Mouse (Mus musculus): Measurements from ENCODE around the gene Fam198b. TPM values are rescaled to one million over a fixed set of nuclear protein-coding genes. Genes with fewer than 3 reads are reported as not detected.
A peak's percentile ranks its signal among the peaks of the same experiment; 100 is the strongest.

The Fam198b gene
- polyA plus RNA-seq, 1 experiment, result 2.4 TPM

DNA sequence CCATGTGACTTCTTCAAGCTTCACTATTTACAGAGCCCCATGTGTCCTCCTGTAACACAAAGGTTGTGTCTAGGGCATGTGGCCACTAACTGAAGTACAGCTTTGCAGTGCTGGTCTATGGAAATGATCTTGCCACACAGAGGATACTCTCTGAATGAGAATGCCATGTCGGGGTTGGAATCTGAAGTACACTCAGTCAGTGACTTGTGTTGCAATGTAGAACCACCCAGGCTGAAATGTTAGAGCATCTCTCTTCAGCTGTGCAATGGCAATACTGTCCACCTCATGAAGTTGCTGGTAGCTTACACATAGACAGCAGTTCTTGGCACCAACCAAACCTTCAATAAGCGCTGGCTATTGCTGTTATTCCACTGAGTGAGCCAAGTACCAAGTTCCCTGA, 3.6 kb downstream of the Fam198b start:
- TF ChIP-seq CTCF (conservative IDR thresholded peaks at IDR 0.05; ENCODE audit: insufficient read depth, insufficient read length, low read depth, low read length), result no peak
- TF ChIP-seq POLR2A (IDR thresholded peaks at IDR 0.05; ENCODE audit: low read depth, low read length), result no peak
- 77% methylated on average over 2 of the region's 2 CpGs for WGBS
- H3K27ac ChIP-seq (ENCODE audit: insufficient read depth, low read depth, low read length), result no peak overlapping the region
- no peaks in the 10 kb centered on the region for H3K27me3 ChIP-seq (replicated peaks; ENCODE audit: control insufficient read depth, insufficient read depth, low read length)
- H3K36me3 ChIP-seq (ENCODE audit: control insufficient read depth, insufficient read depth, low read length), result no peaks in the 10 kb centered on the region
- no peak for DNase-seq
- H3K4me1 ChIP-seq (ENCODE audit: control insufficient read depth, insufficient read depth, low read length), result 0 out of 2 replicates have a peak, but pooled peaks cover 3% of the 10 kb centered on the region
- H3K4me3 ChIP-seq (ENCODE audit: insufficient read depth, low read depth, low read length), result no peak overlapping the region

DNA sequence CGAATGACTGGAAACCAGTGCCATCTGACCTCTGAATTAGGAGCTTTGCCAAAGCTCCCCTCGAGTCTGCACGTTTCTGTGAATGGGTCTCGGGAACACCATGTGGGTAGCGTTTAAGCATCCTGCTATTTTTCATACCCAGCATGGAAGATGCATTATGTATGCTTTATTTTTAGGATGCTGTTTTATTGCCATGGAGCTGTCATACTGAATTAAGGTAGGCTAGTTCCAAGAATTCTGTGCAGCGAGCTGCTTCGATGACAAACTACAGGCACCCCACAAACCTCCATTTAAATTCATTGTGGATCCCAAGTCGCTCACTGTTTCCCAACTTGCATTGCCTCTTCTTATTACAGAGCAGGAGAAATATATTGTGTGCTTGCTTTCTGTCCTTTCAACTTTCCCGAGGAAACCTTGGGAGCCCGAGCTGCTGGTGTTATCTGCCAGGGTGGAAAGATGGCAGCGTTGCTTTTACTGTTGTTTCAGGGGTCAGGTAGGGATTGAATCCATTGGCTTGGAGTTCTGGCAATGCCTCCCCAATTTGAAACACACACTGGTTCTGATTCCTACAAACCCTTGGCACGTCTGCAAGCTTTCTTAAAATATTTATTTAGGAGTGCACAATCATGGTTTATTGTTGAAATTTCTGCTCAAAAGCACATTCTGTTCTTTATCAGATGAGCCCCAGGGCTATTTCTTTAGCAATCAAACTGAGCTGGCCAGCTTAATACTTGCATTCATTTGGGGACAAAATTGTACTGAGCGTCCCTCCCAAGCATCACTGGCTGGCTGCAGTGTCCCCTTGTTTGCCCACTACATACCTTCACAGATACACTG, 13.4 kb downstream of the Fam198b start:
- no peak for DNase-seq
- no peaks in the 10 kb centered on the region for H3K27me3 ChIP-seq (replicated peaks; ENCODE audit: control insufficient read depth, insufficient read depth, low read length)
- H3K36me3 ChIP-seq (ENCODE audit: control insufficient read depth, insufficient read depth, low read length), result no peaks in the 10 kb centered on the region
- peak overlapping the region; percentile 56 for H3K27ac ChIP-seq (ENCODE audit: insufficient read depth, low read depth, low read length)
- 75% methylated on average over 13 of the region's 13 CpGs for WGBS
- no peak overlapping the region for H3K4me3 ChIP-seq (ENCODE audit: insufficient read depth, low read depth, low read length)
- no peaks in the 10 kb centered on the region for H3K4me1 ChIP-seq (ENCODE audit: control insufficient read depth, insufficient read depth, low read length)
- no peak for TF ChIP-seq POLR2A (IDR thresholded peaks at IDR 0.05; ENCODE audit: low read depth, low read length)
- no peak for TF ChIP-seq CTCF (conservative IDR thresholded peaks at IDR 0.05; ENCODE audit: insufficient read depth, insufficient read length, low read depth, low read length)

DNA sequence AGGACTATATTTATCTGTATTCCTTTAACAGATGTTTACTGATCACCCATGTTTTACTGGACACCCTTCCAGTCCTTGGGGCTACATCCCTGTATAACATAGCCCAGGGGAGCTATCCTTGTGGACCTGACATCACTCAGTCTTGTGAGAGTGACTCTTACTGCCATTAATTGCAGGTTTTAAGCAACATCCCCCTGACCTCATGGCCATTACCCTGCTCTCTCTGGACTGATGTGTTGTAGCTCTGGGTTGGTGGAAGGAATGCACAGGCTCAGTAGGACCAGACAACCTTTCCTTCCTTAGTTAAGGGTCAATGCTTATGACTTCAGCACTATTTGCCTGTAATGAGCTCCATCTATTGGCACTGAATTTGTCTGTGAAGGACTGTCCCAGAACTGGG, 14.2 kb downstream of the Fam198b start:
- no peak overlapping the region for H3K4me3 ChIP-seq (ENCODE audit: insufficient read depth, low read depth, low read length)
- no peaks in the 10 kb centered on the region for H3K4me1 ChIP-seq (ENCODE audit: control insufficient read depth, insufficient read depth, low read length)
- H3K36me3 ChIP-seq (ENCODE audit: control insufficient read depth, insufficient read depth, low read length), result no peaks in the 10 kb centered on the region
- DNase-seq, result no peak
- H3K27me3 ChIP-seq (replicated peaks; ENCODE audit: control insufficient read depth, insufficient read depth, low read length), result no peaks in the 10 kb centered on the region
- no peak for TF ChIP-seq CTCF (conservative IDR thresholded peaks at IDR 0.05; ENCODE audit: insufficient read depth, insufficient read length, low read depth, low read length)
- TF ChIP-seq POLR2A (IDR thresholded peaks at IDR 0.05; ENCODE audit: low read depth, low read length), result no peak
- H3K27ac ChIP-seq (ENCODE audit: insufficient read depth, low read depth, low read length), result no peak overlapping the region

DNA sequence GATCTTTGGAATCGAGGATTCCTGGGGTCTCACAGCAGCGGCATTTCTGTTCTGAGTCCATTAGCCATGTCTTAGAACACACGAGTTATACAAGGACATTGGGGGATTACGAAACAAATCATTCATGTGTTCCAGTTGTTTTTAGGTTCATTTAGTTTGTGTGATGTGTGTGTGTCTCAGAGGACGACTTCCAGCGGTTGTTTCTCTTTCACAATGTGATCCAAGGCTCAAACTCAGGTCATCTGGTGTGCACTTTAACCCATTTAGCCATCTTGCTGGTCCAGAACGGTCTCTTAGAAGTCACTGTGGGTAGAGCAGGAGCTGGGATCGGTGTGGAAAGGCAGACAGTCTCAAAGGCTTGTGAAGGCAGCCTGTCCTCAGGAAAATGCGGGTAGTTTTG, 15.6 kb downstream of the Fam198b start:
- no peak for TF ChIP-seq POLR2A (IDR thresholded peaks at IDR 0.05; ENCODE audit: low read depth, low read length)
- no peak for TF ChIP-seq CTCF (conservative IDR thresholded peaks at IDR 0.05; ENCODE audit: insufficient read depth, insufficient read length, low read depth, low read length)

DNA sequence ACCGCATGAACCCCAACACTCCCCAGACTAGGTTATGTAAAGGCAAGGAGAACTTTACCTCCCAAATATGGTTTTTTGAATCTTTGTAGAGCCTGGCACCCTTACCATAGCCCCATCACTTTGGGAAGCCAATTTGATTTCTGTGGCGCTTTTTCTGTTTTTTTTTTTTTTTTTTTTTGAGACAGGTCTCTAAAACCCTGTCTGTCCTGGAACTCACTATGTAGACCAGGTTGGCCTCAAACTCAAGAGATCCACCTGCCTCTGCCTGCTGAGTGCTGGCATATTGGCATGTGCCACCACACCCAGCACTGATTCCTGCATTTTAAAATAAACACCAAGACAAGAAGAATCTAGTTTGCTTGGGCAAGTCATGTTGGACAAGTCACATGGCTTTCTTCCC, 16.2 kb downstream of the Fam198b start:
- Histone ChIP-seq H3K4me3 (ENCODE audit: insufficient read depth, low read depth, low read length) (no peak overlapping the region), H3K36me3 (ENCODE audit: control insufficient read depth, insufficient read depth, low read length) (no peaks in the 10 kb centered on the region), H3K27me3 (replicated peaks; ENCODE audit: control insufficient read depth, insufficient read depth, low read length) (no peaks in the 10 kb centered on the region), H3K4me1 (ENCODE audit: control insufficient read depth, insufficient read depth, low read length) (no peaks in the 10 kb centered on the region), H3K27ac (ENCODE audit: insufficient read depth, low read depth, low read length) (no peak overlapping the region)
- DNase-seq, result peak; percentile 12
- 96% methylated on average over 2 of the region's 2 CpGs for WGBS
- no peak for TF ChIP-seq POLR2A (IDR thresholded peaks at IDR 0.05; ENCODE audit: low read depth, low read length)
- TF ChIP-seq CTCF (conservative IDR thresholded peaks at IDR 0.05; ENCODE audit: insufficient read depth, insufficient read length, low read depth, low read length), result no peak

More for the DNA sequence above, 15.6 kb downstream of the Fam198b start:
- Histone ChIP-seq H3K4me1 (ENCODE audit: control insufficient read depth, insufficient read depth, low read length) (no peaks in the 10 kb centered on the region), H3K27me3 (replicated peaks; ENCODE audit: control insufficient read depth, insufficient read depth, low read length) (no peaks in the 10 kb centered on the region), H3K4me3 (ENCODE audit: insufficient read depth, low read depth, low read length) (no peak overlapping the region), H3K36me3 (ENCODE audit: control insufficient read depth, insufficient read depth, low read length) (no peaks in the 10 kb centered on the region), H3K27ac (ENCODE audit: insufficient read depth, low read depth, low read length) (no peak overlapping the region)
- 84% methylated on average over 9 of the region's 9 CpGs for WGBS
- no peak for DNase-seq

DNA sequence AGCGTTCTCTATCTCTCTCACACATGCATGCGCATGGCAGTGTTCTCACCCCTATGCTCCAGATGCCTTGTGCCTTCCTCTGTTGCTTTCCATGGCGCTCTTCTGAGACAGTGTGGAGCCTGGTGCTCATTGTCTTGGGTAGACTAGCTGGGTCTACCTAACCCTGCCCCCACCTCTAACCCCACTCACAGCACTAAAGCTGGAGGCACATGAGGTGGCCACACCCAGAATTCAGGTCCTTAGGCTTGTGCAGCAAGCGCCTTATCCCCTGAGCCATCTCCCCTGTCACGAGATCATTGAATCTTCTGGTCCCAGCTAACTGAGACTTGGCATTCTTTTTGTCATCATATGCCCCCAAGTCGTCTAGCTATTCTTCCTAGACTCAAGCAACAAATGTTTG, 17.0 kb downstream of the Fam198b start:
- Histone ChIP-seq H3K4me3 (ENCODE audit: insufficient read depth, low read depth, low read length) (no peak overlapping the region), H3K27me3 (replicated peaks; ENCODE audit: control insufficient read depth, insufficient read depth, low read length) (no peaks in the 10 kb centered on the region), H3K27ac (ENCODE audit: insufficient read depth, low read depth, low read length) (no peak overlapping the region), H3K36me3 (ENCODE audit: control insufficient read depth, insufficient read depth, low read length) (no peaks in the 10 kb centered on the region), H3K4me1 (ENCODE audit: control insufficient read depth, insufficient read depth, low read length) (no peaks in the 10 kb centered on the region)
- no peak for DNase-seq
- no peak for TF ChIP-seq CTCF (conservative IDR thresholded peaks at IDR 0.05; ENCODE audit: insufficient read depth, insufficient read length, low read depth, low read length)
- 91% methylated on average over 6 of the region's 6 CpGs for WGBS

DNA sequence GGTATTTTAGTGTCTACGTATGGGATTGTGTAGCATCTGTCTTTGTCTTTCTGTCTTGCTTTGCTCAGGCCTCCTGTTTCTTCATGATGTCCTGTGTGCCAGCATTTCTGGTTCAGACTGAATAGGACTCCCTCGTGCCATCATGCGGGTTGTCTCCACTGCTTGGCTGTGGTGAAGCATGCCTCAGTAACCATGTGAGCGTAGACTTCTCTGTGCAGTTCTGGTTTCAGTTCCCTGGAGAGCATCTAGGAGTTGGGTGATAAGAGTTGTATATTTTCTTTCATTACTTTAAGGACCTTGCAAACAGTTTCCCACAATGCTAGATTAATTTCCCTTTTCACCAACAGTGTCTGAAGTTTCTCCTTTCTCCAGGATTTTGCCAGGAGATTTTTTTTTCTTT, 17.4 kb downstream of the Fam198b start:
- WGBS, result 90% methylated on average over 4 of the region's 4 CpGs
- 0 out of 2 replicates have a peak, but pooled peaks cover 2% of the 10 kb centered on the region for H3K4me1 ChIP-seq (ENCODE audit: control insufficient read depth, insufficient read depth, low read length)
- no peak overlapping the region for H3K4me3 ChIP-seq (ENCODE audit: insufficient read depth, low read depth, low read length)
- H3K27ac ChIP-seq (ENCODE audit: insufficient read depth, low read depth, low read length), result no peak overlapping the region
- TF ChIP-seq CTCF (conservative IDR thresholded peaks at IDR 0.05; ENCODE audit: insufficient read depth, insufficient read length, low read depth, low read length) (no peak), POLR2A (IDR thresholded peaks at IDR 0.05; ENCODE audit: low read depth, low read length) (no peak)
- DNase-seq, result no peak
- no peaks in the 10 kb centered on the region for H3K36me3 ChIP-seq (ENCODE audit: control insufficient read depth, insufficient read depth, low read length)
- H3K27me3 ChIP-seq (replicated peaks; ENCODE audit: control insufficient read depth, insufficient read depth, low read length), result no peaks in the 10 kb centered on the region

Data from kidney, adult 2 months (tissue).